10 mouse cellular contexts compared by ENCODE assay signal in the genomic region with DNA sequence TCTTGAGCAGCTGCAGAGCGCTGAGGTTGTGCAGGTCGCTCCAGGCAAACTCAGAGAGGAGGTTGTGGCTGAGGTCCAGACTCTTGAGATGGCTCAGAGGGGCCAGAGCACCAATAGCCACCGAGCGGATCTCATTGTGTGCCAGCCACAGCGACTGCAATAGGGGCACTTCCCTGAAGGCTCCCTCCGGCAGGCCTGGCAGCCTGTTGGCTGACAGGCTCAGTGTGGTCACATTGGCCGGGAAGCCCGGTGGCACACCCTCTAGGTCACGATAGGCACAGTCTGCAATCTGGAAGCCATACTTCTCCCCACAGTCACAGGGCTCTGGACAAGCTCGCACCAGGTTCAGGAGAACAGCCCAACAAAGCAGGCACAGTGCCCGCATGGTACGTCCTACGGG. TPM values are rescaled to one million over a fixed set of nuclear protein-coding genes. Genes with fewer than 3 reads are reported as not detected.
DNase-seq lines count a peak whose midpoint lies in the region; ATAC-seq and TF ChIP-seq lines count a peak whose summit lies in the region.
"Had no signal": no experiment of that assay in that cellular context is flagged by ENCODE, and none has a peak within 500 bp of the region (broad histone marks: within the 10 kb centered on the region; RNA-seq: fewer than 3 reads in every experiment).

No protein-coding gene starts in this region.

- intact Hi-C loops in gastrocnemius, adult 2 months (cut with DNase I): no loop called here

- 85% methylated on average over 13 of the region's 13 CpGs for WGBS in midbrain, embryonic 10.5 days
- 80% methylated on average over 13 of the region's 13 CpGs for WGBS in midbrain, embryonic 14.5 days
- 75% methylated on average over 13 of the region's 13 CpGs for WGBS in limb, embryonic 12.5 days

- H3K27ac ChIP-seq in gastrocnemius, adult 2 months: peak overlapping the region; percentile 85
- peak overlapping the region; percentile 65 for H3K27ac ChIP-seq in midbrain, embryonic 10.5 days (replicated peaks)
- no peak overlapping the region for H3K27ac ChIP-seq in midbrain, embryonic 14.5 days (replicated peaks; ENCODE audit: low read depth, low read length)
- H3K27ac ChIP-seq in limb, embryonic 12.5 days: peak overlapping the region; percentile 99

- H3K4me2 ChIP-seq in midbrain, embryonic 14.5 days (ENCODE audit: low read length): no peak overlapping the region
- H3K4me2 ChIP-seq in limb, embryonic 12.5 days: peak overlapping the region; percentile 80

- ATAC-seq in midbrain, embryonic 14.5 days (ENCODE audit: low FRiP score, low TSS enrichment): no peak
- no peak for ATAC-seq in limb, embryonic 12.5 days (ENCODE audit: insufficient number of reproducible peaks, insufficient read depth, low FRiP score, low TSS enrichment, low read depth)

- H3K4me3 ChIP-seq in gastrocnemius, adult 2 months: peak overlapping the region; percentile 63
- H3K4me3 ChIP-seq in midbrain, embryonic 10.5 days: no peak overlapping the region
- no peak overlapping the region for H3K4me3 ChIP-seq in midbrain, embryonic 14.5 days (replicated peaks; ENCODE audit: low read depth, low read length)
- H3K4me3 ChIP-seq in limb, embryonic 12.5 days (replicated peaks): peak overlapping the region; percentile 41

- H3K4me1 ChIP-seq in midbrain, embryonic 10.5 days: peaks cover 46% of the 10 kb centered on the region
- H3K4me1 ChIP-seq in midbrain, embryonic 14.5 days (ENCODE audit: control insufficient read depth, insufficient read depth, low read length): no peaks in the 10 kb centered on the region
- H3K4me1 ChIP-seq in limb, embryonic 12.5 days (replicated peaks): peaks cover 86% of the 10 kb centered on the region

- H3K36me3 ChIP-seq in midbrain, embryonic 10.5 days: no peaks in the 10 kb centered on the region
- no peaks in the 10 kb centered on the region for H3K36me3 ChIP-seq in midbrain, embryonic 14.5 days (ENCODE audit: control insufficient read depth, insufficient read depth, low read length)
- peaks cover 37% of the 10 kb centered on the region for H3K36me3 ChIP-seq in limb, embryonic 12.5 days

- no peak overlapping the region for H3K9ac ChIP-seq in midbrain, embryonic 14.5 days (replicated peaks; ENCODE audit: low read length)
- peak overlapping the region; percentile 67 for H3K9ac ChIP-seq in limb, embryonic 12.5 days (replicated peaks)

- no peaks in the 10 kb centered on the region for H3K9me3 ChIP-seq in midbrain, embryonic 10.5 days (replicated peaks)
- H3K9me3 ChIP-seq in midbrain, embryonic 14.5 days (ENCODE audit: control insufficient read depth, low read length): no peaks in the 10 kb centered on the region
- no peaks in the 10 kb centered on the region for H3K9me3 ChIP-seq in limb, embryonic 12.5 days

- 0 out of 2 replicates have a peak, but pooled peaks cover 4% of the 10 kb centered on the region for H3K27me3 ChIP-seq in midbrain, embryonic 10.5 days (ENCODE audit: low read depth, poor library complexity, severe bottlenecking)
- H3K27me3 ChIP-seq in midbrain, embryonic 14.5 days (ENCODE audit: control insufficient read depth, insufficient read depth, low read length): no peaks in the 10 kb centered on the region
- H3K27me3 ChIP-seq in limb, embryonic 12.5 days: no peaks in the 10 kb centered on the region

- TF ChIP-seq CTCF in gastrocnemius, adult 2 months (IDR thresholded peaks at IDR 0.05): no peak

- peak; percentile 42 for DNase-seq in gastrocnemius, adult 2 months
- DNase-seq in gastrocnemius, adult 8-10 months (ENCODE audit: low spot score in 2 of 2): no peak
- no peak for DNase-seq in midbrain, embryonic 10.5 days (ENCODE audit: low spot score)
- DNase-seq in midbrain, embryonic 14.5 days: no peak
- no peak for DNase-seq in adrenal gland, postnatal 14 days
- no peak for DNase-seq in cerebellum, adult 11-12 months
- no peak for DNase-seq in layer of hippocampus, postnatal 25 days (ENCODE audit: extremely low spot score in 1 of 2, low spot score in 1 of 2)
- DNase-seq: thymus, postnatal 36 days had no signal

RNA-seq across cellular contexts. Expression of a gene that starts 39.2 kb away (rescaled TPM):
- total RNA-seq in gastrocnemius, adult 2 months (2021): not detected
- total RNA-seq in gastrocnemius, adult 8-10 months (2022): not detected
- 0.51 and 0.62 TPM in 2 replicates for polyA plus RNA-seq in midbrain, embryonic 10.5 days (2016; fragmentation: Nextera tagmentation; extraction: Ambion mirVana)
- polyA plus RNA-seq in midbrain, embryonic 14.5 days (2014; fragmentation: Nextera tagmentation; extraction: Ambion mirVana): 0.09 and 0.54 TPM in 2 replicates
- 0.19 and 0.42 TPM in 2 replicates for polyA plus RNA-seq in limb, embryonic 12.5 days (2016; fragmentation: Nextera tagmentation; extraction: Ambion mirVana)
- not detected in 2 replicates for total RNA-seq in adrenal gland, postnatal 14 days (2021)
- total RNA-seq in layer of hippocampus, postnatal 25 days (2021): 1 to 10 TPM in 1 of 2 experiments, under 1 TPM in 1; 0.49 to 2.4 TPM
- total RNA-seq: gastrocnemius, postnatal 25 days had no signal

RNA-seq across cellular contexts. Expression of a gene that starts 46.3 kb away (rescaled TPM):
- 10 to 100 TPM; 11.9 to 26.1 TPM for total RNA-seq in gastrocnemius, adult 2 months (2021)
- 10 to 100 TPM in 3 of 4 experiments, 1 to 10 TPM in 1; 9.8 to 15.7 (median 13.1) TPM for total RNA-seq in gastrocnemius, adult 8-10 months (2022)
- 7.4 and 15.4 TPM in 2 replicates for polyA plus RNA-seq in midbrain, embryonic 10.5 days (2016; fragmentation: Nextera tagmentation; extraction: Ambion mirVana)
- polyA plus RNA-seq in midbrain, embryonic 14.5 days (2014; fragmentation: Nextera tagmentation; extraction: Ambion mirVana): 2.4 and 16.6 TPM in 2 replicates
- 109 and 120 TPM in 2 replicates for polyA plus RNA-seq in limb, embryonic 12.5 days (2016; fragmentation: Nextera tagmentation; extraction: Ambion mirVana)
- total RNA-seq in adrenal gland, postnatal 14 days (2021): 28.0 and 29.1 TPM in 2 replicates
- total RNA-seq in layer of hippocampus, postnatal 25 days (2021): 10 to 100 TPM; 11.3 to 15.0 TPM

RNA-seq across cellular contexts. Expression of a gene that starts 46.3 kb away (rescaled TPM):
- 1 to 10 TPM; 2.6 to 3.3 TPM for total RNA-seq in gastrocnemius, adult 2 months (2021)
- total RNA-seq in gastrocnemius, adult 8-10 months (2022): 1 to 10 TPM; 1.4 to 2.9 (median 1.8) TPM
- polyA plus RNA-seq in midbrain, embryonic 10.5 days (2016; fragmentation: Nextera tagmentation; extraction: Ambion mirVana): 5.2 and 8.1 TPM in 2 replicates
- polyA plus RNA-seq in midbrain, embryonic 14.5 days (2014; fragmentation: Nextera tagmentation; extraction: Ambion mirVana): 51.6 and 96.9 TPM in 2 replicates
- 1.4 and 1.8 TPM in 2 replicates for polyA plus RNA-seq in limb, embryonic 12.5 days (2016; fragmentation: Nextera tagmentation; extraction: Ambion mirVana)
- 2.2 and 6.2 TPM in 2 replicates for total RNA-seq in adrenal gland, postnatal 14 days (2021)
- 100 to 1,000 TPM; 152 TPM for total RNA-seq in layer of hippocampus, postnatal 25 days (2021)

Comparison
In these comparisons a context has a peak if more than half of its experiments do, and no peak if none do; other contexts are left out.
1. H3K4me3 ChIP-seq: peak in gastrocnemius, adult 2 months (single experiment) and limb, embryonic 12.5 days (single experiment); none in midbrain, embryonic 10.5 days (single experiment) and midbrain, embryonic 14.5 days (single experiment).
2. RNA of a gene that starts 46.3 kb away (total RNA-seq): 152 TPM in layer of hippocampus, postnatal 25 days; 2.6 to 3.3 TPM in gastrocnemius, adult 2 months, 2.2 to 6.2 TPM in adrenal gland, postnatal 14 days and 1.4 to 2.9 TPM in gastrocnemius, adult 8-10 months; every median in the first group is over 10 times any median in the second.